ENCODE assay signal across 27 mouse cellular contexts in genomic region chr12:4448076-4448589, GRCm38 (mm10). TPM values are rescaled to one million over a fixed set of nuclear protein-coding genes. Genes with fewer than 3 reads are reported as not detected.
DNase-seq lines count a peak whose midpoint lies in the region; ATAC-seq and TF ChIP-seq lines count a peak whose summit lies in the region.
"Had no signal": no experiment of that assay in that cellular context is flagged by ENCODE, and none has a peak within 500 bp of the region (broad histone marks: within the 10 kb centered on the region; RNA-seq: fewer than 3 reads in every experiment).

No protein-coding gene starts in this region.

- no peak overlapping the region for H3K9ac ChIP-seq in liver, postnatal 0 days (replicated peaks)
- H3K9ac ChIP-seq: forebrain, embryonic 13.5 days; heart, embryonic 12.5 days; heart, embryonic 15.5 days; hindbrain, embryonic 12.5 days; hindbrain, embryonic 15.5 days; intestine, embryonic 15.5 days had no signal

- TF ChIP-seq CTCF in liver, postnatal 0 days (IDR thresholded peaks at IDR 0.05; ENCODE audit: low read depth) = no peak

- H3K4me3 ChIP-seq in liver, postnatal 0 days (ENCODE audit: low read depth, low read length) = no peak overlapping the region
- H3K4me3 ChIP-seq in heart, embryonic 10.5 days = no peak overlapping the region
- H3K4me3 ChIP-seq: forebrain, embryonic 10.5 days; forebrain, embryonic 13.5 days; heart, embryonic 12.5 days; heart, embryonic 15.5 days; hindbrain, embryonic 12.5 days; hindbrain, embryonic 15.5 days; intestine, embryonic 15.5 days had no signal

- H3K4me1 ChIP-seq in liver, postnatal 0 days (ENCODE audit: insufficient read depth) = peaks cover under 1% of the 10 kb centered on the region; the same call in 1 of the 2 replicates
- no peaks in the 10 kb centered on the region for H3K4me1 ChIP-seq in heart, embryonic 10.5 days
- H3K4me1 ChIP-seq: heart, embryonic 15.5 days; hindbrain, embryonic 12.5 days; hindbrain, embryonic 15.5 days; intestine, embryonic 15.5 days had no signal

- no peaks in the 10 kb centered on the region for H3K27me3 ChIP-seq in liver, postnatal 0 days (ENCODE audit: insufficient read depth, low read length)
- no peaks in the 10 kb centered on the region for H3K27me3 ChIP-seq in heart, embryonic 10.5 days (ENCODE audit: insufficient read depth, poor library complexity, severe bottlenecking)
- H3K27me3 ChIP-seq: CH12.LX; forebrain, embryonic 13.5 days; heart, embryonic 12.5 days; heart, embryonic 15.5 days; hindbrain, embryonic 12.5 days; hindbrain, embryonic 15.5 days; intestine, embryonic 15.5 days had no signal

- H3K4me2 ChIP-seq in liver, postnatal 0 days (ENCODE audit: low read depth, low read length) = no peak overlapping the region
- H3K4me2 ChIP-seq: forebrain, embryonic 13.5 days; heart, embryonic 12.5 days; heart, embryonic 15.5 days; hindbrain, embryonic 12.5 days; hindbrain, embryonic 15.5 days; intestine, embryonic 15.5 days had no signal

- ATAC-seq in granulocyte monocyte progenitor cell, adult 5-6 weeks (replicated peaks; ENCODE audit: poor library complexity, severe bottlenecking) = peak; percentile 27; the same call in 1 of the 2 replicates
- peak; percentile 57 for ATAC-seq in neutrophil, adult 5-6 weeks (ENCODE audit: extremely low read depth, insufficient number of reproducible peaks, low FRiP score, poor library complexity, severe bottlenecking)
- ATAC-seq in liver, postnatal 0 days = no peak
- ATAC-seq: forebrain, embryonic 13.5 days; forebrain, embryonic 16.5 days; intestine, embryonic 15.5 days had no signal

- WGBS in liver, postnatal 0 days (ENCODE audit: insufficient replicate concordance) = 63% methylated on average over 4 of the region's 4 CpGs
- WGBS in heart, embryonic 10.5 days = 82% methylated on average over 4 of the region's 4 CpGs

- no peak overlapping the region for H3K27ac ChIP-seq in liver, postnatal 0 days (ENCODE audit: low read depth)
- no peak overlapping the region for H3K27ac ChIP-seq in heart, embryonic 10.5 days
- H3K27ac ChIP-seq: forebrain, embryonic 10.5 days; forebrain, embryonic 13.5 days; heart, embryonic 15.5 days; hindbrain, embryonic 12.5 days; hindbrain, embryonic 15.5 days; intestine, embryonic 15.5 days had no signal

- peak; percentile 15 to 17 for DNase-seq in B cell, adult 2 months
- no peak for DNase-seq in liver, postnatal 0 days
- DNase-seq in heart, embryonic 10.5 days (ENCODE audit: low spot score) = no peak
- DNase-seq in adrenal gland, adult 18-20 months (ENCODE audit: low spot score in 2 of 2) = no peak
- DNase-seq: adrenal gland, postnatal 10 days; adrenal gland, postnatal 36 days; cerebellum, adult 18-20 months; cerebellum, adult 9-10 months; cerebellum, postnatal 14 days; gastrocnemius, postnatal 10 days; gastrocnemius, postnatal 36 days; heart, adult 11 months; heart, postnatal 10 days; heart, postnatal 4 days; kidney, adult 11 months had no signal

- no peak for TF ChIP-seq EP300 in liver, postnatal 0 days (IDR thresholded peaks at IDR 0.05; ENCODE audit: low read depth)

- no peaks in the 10 kb centered on the region for H3K9me3 ChIP-seq in liver, postnatal 0 days (ENCODE audit: low read length)
- H3K9me3 ChIP-seq in heart, embryonic 10.5 days = no peaks in the 10 kb centered on the region
- H3K9me3 ChIP-seq: forebrain, embryonic 10.5 days; forebrain, embryonic 13.5 days; G1E; heart, embryonic 12.5 days; heart, embryonic 15.5 days; hindbrain, embryonic 12.5 days; hindbrain, embryonic 15.5 days; intestine, embryonic 15.5 days had no signal

- H3K36me3 ChIP-seq in liver, postnatal 0 days (replicated peaks; ENCODE audit: insufficient read depth, low read length) = no peaks in the 10 kb centered on the region
- no peaks in the 10 kb centered on the region for H3K36me3 ChIP-seq in heart, embryonic 10.5 days
- H3K36me3 ChIP-seq: forebrain, embryonic 10.5 days; G1E; heart, embryonic 12.5 days; heart, embryonic 15.5 days; hindbrain, embryonic 12.5 days; hindbrain, embryonic 15.5 days; intestine, embryonic 15.5 days had no signal

RNA-seq across cellular contexts. Expression of gene Ncoa1, which starts 28.8 kb away (rescaled TPM):
- 14.5 and 15.6 TPM in 2 replicates for total RNA-seq in granulocyte monocyte progenitor cell, adult 5-6 weeks (2014; fragmentation: Nextera tagmentation)
- 10.1 and 16.9 TPM in 2 replicates for total RNA-seq in granulocyte monocyte progenitor cell, adult 5-6 weeks (2017)
- total RNA-seq in neutrophil, adult 5-6 weeks (2017) = 41.1 and 50.9 TPM in 2 replicates
- polyA plus RNA-seq in liver, postnatal 0 days (2015; fragmentation: Nextera tagmentation; extraction: Ambion mirVana) = 2.2 and 2.5 TPM in 2 replicates
- polyA plus RNA-seq in heart, embryonic 10.5 days (2016; fragmentation: Nextera tagmentation; extraction: Ambion mirVana) = 4.1 TPM in 2 replicates
- total RNA-seq in adrenal gland, adult 18-20 months (2021) = 10 to 100 TPM; 34.8 to 36.2 TPM

Comparison
In these comparisons a context has a peak if more than half of its experiments do, and no peak if none do; other contexts are left out.
1. DNase-seq: peak in B cell, adult 2 months (2 of 2); none in liver, postnatal 0 days (single experiment), heart, embryonic 10.5 days (single experiment) and adrenal gland, adult 18-20 months (0 of 2).